Mouse (Mus musculus): ENCODE results near the gene Ccdc97.

Ccdc97 gene

DNA sequence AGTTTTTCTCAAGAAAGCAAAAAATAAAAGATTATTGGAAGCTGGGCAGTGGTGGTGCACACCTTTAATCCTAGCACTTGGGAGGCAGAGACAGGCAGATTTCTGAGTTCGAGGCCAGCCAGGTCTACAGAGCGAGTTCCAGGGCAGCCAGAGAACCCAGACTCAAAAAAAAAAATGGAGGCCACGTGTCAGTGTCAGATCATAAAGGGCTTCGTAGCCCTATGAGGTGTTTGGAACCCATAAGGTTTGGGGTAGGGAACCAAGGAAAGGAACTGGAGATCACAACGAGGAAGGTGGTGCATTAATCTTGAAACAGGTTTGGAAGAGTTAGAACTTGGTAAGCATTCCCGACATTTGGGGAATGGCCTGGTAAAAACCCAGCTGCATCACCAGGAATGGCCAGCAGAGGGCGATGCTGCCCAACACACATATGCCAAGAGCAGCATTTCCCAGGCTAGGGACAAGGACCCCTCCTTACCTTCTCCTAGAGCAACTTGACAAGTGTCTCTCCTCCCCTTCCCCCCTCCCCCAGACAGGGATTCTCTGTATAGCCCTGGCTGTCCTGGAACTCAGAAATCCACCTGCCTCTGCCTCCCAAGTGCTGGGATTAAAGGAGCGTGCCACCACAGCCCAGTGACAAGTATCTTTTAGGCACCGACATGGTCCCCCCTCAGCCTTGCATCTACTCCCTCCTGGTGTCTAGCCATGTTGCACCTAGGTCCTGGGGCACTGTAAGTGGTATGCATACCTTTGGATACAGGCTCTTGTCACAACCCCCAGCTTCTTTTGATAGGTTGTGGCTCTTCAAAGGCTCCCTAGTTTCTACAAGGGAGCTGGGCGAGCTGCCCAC is 1.1 kb upstream of the Ccdc97 start:
- peak; percentile 72 for DNase-seq

DNA sequence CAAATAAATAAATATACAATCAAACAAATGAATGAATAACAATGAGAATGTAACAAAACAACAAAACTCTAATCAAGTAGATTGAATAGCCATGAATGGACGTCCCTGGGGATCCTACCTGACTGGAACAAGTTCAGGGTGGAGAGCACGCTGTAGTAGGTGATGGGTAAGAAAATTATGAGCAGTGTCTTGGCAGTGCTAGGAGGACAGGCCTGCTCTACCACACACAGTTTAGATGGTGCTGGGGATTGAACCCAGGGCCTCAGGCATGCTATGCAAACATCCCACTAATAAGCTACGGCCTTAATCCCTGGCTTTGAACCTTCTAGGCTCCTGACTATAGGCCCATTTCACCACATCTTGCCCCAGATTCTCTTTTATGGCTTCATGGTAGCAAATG is 1.4 kb downstream of the Ccdc97 start:
- DNase-seq, result no peak

DNA sequence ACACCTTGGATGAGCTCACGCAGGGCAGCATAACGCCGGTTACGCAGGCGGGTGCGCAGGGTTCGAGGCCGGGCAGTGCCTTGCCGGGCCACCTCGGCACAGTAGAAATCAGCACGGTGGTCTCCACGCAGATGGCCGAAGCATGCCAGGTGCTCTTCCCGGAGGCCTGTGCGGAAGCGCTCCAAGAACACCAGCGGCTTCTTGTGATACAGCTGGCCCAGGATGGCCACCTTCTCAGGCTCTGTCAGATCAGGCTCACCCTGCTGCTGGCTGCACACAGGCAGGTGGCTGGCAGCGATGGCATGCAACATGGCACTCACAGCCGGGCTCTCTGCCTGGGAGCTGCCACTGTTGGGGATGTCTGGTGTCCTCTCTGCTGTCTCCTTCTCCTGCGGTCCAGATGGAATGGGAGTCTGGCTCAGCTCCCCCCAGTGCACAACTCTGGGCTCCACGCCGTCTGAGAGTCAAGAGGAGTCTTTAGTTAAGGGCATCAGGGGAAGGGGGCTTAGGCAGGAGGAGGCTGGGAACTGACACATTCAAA is 3.1 kb downstream of the Ccdc97 start:
- DNase-seq, result no peak

DNA sequence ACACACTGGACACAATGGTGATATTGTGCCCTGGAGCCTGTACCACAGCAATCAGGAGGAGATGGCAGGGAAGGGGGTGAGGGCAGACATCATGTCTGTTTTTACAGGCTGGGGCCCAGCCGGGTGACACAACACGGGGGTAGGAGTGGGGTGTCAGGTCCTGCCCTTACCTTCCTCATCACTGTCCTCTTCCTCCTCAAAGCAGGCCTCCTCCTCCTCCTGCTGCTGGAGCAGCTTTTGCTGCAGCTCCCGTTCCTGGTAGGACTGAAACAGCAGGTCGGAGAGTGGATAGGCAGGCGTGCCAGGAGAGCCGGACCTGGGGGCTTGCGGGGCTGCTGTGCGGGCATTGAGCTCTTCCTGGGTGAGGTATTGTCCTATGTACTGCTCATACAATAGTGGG is 4.3 kb downstream of the Ccdc97 start:
- no peak for DNase-seq

DNA sequence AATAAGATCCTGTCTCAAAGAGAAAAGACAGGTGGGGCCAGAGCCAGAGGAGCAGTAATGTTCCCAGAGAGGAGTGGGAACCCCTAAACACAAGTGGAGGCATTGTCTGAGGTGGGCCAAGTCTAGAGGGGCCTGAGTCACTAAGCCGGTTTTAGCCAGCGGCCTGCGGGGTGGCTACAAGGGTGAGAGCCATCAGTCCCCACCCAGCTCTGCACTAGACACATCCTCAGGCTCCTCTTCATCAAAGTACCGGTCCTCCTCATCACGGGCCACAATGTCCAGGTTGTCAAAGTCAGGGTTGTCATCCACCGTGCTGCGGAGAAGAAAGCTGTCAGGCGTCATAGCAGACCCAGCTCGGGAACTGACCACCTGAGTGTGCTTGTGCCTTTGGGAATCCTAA is 6.1 kb downstream of the Ccdc97 start:
- DNase-seq, result no peak

DNA sequence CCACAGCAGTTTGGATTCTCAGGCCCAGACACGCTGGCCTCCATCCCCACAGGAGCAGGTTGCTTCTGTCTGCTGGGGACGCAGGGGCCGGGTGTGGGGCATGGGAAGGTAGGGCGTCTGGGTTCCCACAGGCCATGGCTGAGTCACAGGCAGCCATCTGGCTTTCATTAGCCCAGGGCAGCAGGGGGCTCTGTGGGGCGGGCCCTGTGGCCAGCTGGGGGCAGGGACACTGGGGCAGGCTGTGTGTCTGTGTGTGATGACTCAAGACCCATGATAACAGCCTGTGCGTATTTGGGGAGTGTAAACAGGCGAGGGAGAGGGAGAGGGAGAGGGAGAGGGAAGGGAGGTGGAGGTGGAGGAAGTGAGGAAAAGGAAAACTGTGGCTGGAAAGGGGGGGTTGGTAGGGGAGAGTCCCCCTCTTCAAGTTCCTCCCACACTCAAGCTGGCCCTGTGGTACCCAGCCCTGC is 7.1 kb downstream of the Ccdc97 start:
- peak; percentile 56 for DNase-seq

DNA sequence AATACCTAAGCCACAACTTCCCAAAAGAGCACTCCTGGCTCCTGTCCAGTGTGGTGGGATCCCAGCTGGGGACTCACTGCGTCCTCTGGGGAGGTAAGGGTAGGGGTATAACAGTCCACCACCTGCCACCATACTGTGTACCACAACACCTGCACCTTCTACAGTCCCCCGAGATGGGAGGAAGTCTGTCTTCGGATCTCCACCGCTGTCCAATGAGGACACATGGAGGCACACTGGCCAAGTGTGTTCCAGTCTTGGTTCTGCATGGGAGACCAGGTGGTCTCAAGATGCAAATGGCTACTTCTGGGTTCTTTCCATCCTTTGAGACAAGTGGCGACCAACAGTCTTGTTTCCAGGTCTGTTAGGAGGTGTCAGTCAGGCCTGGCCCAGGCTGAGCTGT is 7.7 kb downstream of the Ccdc97 start:
- no peak for DNase-seq

DNA sequence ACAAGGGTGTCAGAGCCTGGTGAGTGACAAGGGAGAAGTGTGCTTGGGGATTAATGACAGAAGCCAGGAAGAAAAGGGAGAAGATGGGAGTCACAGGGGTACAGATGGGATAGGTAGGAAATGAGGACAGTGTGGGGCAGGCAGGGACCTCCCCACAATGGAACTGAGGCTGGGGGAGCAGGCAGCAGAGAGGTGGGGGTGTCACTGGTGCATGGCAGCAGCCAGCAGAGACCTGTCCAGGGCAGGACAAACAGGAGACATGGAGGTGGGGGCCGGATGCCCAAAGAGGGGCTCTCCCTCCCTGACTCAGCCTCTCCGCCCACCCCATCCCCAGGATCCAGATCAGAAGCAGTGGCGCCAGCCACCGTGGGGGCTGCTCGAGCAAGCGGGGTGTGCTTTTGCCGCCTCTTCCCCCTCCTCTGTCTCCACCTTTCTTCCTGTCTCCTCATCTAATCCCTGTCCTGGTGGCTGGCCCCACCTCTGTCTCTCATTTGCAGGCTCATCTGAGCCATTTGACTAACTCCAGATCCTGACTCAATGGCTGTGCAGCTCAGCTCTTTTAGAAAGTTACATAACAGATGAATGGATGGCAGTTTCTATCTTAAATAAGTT is 8.3 kb downstream of the Ccdc97 start:
- DNase-seq, result no peak

DNA sequence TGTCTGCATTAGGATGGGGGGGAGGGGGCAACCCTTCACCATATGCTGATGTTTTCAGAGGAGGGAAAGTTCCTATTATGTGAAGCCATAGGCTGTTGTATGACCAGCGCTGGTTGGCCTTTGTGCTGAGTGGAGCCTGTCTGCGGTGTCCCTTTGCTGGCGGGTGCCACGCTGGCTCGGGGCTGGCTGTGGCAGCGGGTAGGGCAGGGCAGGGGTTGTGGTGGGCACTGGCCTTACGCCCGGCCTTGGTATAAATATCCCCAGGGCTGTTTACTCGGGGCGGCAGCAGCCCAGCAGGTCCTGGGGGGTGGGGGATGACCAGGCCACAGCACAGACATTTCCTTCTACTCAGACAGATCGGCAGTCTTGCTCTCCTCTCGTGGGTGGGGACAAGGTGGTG is 8.9 kb downstream of the Ccdc97 start:
- no peak for DNase-seq

DNA sequence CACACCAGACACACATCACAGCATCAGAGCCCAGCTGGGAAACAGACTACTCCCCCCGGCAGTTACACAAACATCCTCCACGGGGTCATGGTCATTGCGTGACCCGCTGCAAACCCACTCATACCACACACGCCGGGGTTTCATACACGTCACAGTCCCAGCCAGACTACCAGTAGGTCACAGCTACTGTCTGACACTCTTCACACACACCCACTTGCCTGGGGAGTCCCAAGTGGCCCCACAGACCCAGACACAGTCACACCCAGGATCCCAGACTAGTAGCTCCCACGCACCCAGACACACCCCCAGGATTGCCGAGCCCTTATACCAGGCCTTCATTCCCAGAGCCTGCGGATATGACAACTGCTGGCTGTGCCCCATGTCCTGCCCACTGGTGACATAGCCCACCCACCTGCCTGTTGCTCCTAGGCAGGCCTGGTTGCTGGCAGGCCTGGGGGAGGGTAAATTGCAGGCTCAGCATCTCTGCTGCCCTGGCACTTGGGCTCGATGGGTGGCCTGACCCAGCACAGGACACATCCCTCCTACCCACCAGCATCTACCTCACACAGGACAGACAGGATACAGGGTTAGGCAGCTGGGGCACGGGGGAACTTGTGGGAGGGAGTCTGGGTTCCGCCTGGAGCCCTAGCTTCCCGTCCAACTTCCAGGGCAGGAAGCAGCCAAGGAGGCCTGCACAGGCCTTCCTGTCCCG is 11.2 kb downstream of the Ccdc97 start:
- no peak for DNase-seq

DNA sequence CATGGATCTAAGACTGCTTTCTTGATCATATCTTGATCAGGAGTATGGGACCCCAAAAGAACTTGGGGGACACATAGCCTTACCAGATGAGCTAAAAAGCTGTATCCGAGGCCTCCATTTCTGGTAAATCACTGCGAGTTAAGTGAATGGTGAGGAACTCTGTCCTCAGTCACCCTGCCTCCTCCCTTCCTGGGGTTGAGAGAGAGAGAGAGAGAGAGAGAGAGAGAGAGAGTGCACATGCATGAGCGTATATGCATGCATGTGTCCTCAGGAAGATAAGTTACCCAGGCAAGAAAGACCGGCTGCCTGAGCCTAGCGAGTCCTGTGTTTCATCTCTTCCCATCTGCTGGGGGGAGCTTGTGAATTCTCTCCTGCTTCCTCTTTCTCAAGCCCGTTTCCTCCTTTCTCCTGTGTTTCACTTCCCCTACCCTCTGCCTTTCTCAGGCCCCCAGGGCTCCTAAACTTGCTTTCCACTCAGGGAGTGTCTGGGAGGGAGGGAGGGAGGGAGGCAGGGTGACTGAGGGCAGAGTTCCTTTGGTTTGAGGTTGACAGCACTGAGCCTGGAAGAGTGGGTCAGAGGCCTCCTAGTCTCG is 12.2 kb downstream of the Ccdc97 start:
- no peak for DNase-seq

DNA sequence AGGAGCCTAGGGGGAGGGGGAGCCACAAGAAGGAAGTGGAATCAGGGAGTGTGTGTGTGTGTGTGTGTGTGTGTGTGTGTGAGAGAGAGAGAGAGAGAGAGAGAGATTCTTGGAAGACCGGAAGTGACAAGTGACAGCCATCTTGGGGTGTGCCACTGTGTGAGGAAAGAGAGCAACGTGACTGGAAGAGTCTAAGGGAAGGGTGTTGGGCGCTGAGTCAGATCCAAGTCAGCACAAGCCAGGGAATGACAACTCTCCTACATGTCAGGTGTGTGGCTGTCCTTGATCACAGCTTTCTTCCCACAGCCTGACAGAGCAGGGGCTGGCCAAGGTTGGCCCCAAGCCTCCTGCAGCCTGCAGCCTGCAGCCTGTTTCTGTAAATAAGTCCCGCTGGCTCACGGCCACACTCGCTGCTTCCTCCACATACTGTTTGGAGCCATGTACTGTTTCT is 13.1 kb downstream of the Ccdc97 start:
- no peak for DNase-seq

DNA sequence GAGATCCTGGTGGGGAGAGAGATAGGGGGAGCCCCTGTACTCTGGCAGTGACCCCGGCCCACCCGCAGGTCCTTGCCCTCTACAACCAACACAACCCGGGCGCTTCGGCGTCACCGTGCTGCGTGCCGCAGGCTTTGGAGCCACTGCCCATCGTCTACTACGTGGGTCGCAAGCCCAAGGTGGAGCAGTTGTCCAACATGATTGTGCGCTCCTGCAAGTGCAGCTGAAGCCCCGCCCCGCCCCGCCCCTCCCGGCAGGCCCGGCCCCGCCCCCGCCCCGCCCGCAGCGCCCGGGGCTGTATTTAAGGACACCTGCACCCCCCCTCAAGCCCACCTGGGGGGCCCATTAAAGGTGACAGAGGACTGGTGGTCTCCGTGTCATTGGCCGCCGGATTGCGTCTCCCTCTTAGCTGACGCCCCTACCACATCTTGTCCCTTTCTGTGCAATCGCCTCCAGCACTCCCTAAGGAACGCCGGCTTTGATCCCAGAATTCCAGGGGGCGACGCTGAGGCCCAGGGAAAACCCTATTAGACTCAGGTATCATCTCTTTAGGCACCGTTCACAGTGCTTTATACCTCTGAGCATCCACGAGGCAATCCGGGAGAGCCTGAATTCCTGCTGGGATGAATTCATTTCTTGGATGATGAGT is 14.0 kb downstream of the Ccdc97 start:
- no peak for DNase-seq

DNA sequence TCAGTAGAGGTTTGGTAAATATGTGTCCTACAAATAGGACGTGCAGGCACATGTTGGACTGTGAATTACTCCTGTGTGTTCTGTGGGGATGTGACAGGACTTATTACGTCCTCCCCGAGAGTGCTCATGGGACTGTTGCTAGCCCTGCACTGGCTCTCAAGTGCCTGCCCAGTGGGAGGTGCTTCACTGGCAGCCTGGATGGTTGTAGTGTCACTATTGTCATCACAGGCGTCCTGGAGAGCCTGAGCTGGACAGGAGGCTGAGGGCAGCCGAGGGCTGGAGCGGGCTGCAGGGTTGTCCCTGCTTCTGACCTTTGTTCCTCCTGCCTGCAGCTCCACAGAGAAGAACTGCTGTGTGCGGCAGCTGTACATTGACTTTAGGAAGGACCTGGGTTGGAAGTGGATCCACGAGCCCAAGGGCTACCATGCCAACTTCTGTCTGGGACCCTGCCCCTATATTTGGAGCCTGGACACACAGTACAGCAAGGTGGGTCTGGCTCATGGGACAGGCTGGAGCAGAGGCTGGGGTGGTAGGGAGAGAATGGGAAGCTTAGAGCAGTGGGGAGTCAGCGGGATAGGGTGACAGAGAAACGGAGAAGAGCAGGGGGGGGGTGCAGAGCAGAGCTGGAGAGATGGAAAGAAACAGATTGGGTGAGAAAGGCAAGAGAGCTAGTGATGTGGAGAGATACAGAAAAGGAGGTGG is 14.9 kb downstream of the Ccdc97 start:
- no peak for DNase-seq

DNA sequence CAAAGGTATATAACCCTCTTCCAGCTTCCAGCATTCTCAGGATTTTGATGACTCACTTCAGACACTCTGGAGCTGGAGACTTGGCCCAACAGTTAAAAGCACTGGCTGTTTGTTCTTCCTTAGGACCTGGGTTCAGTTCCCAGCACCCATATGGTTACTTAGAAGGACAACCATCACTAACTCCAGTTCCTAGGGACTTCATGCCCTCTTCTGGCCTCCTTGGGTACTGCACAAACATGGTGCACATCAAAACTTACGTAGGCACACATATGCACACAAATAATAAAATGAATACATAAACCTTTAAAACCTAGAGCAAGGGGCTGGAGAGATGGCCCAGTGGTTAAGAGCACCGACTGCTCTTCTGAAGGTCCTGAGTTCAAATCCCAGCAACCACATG is 16.5 kb downstream of the Ccdc97 start:
- no peak for DNase-seq

DNA sequence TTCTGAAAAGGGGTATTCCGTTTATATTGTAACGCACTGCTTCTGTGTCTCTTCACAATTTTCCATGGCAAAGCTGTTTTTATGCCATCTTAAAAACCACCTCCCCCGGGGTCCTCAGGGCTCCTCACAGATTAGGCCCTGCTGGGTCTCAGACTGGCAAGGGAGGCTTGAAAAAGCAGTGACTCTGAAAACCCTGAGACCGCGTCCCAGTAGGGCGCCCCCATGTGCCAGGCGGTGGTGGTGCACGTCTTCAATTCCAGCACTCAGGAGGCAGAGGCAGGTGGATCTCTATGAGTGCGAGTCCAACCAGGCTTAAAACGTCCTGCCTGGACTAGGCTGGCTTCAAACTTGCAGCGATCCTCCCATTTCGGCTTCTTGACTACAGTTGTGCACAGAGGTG is 18.2 kb downstream of the Ccdc97 start:
- no peak for DNase-seq

DNA sequence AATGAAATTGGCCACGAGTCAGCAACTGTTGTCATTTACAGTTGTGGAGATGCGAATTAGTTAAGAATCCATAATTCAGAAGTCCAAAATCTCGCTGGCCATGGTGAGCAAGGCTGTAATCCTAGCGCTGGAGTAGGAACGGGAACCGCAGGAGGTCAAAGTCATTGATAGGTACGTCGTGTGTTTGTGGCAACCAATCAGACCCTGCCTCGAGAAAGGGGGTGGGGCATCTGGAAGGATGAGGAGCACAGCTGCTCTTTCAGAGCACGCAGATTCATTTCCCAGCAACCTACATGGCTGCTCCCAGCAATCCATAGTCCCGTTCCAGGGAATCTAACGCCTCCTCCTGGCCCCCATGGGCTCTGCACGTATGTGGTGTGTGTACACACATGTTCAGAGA is 19.0 kb downstream of the Ccdc97 start:
- DNase-seq, result no peak

DNA sequence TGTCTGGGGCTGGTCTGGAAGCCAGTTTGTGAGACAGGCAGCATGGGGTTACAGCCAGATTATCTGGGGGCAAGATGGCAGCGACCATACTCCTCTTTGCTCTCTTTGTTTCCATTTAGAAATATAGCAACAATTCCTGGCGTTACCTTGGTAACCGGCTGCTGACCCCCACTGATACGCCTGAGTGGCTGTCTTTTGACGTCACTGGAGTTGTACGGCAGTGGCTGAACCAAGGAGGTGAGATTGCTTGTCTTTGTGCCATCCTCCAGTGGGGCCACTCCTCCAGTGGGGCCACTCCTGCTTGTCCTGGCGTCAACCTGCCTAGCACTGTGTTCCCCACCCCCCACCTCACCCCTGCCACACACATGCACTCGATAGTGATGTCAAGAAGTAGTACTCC is 24.8 kb downstream of the Ccdc97 start:
- no peak for DNase-seq

DNA sequence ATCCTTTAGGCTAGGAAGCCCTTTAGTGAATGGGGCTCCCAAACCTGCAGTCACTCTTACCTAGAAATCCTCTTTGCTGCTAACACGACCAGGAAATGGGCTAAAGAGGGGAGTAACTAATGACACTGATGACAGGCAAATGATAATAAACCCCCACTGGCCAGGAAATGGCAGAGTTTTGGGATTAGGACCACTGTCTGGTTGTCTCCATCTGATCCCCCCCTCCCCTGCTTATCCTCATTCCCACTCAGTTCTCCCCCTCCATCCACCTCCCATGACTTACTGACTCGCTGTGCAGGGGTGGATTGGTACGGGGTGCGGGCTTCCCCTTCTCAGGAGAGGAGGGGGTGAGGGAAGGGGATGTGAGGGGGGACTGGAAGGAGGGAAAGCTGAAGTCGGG is 28.8 kb downstream of the Ccdc97 start:
- DNase-seq, result no peak

DNA sequence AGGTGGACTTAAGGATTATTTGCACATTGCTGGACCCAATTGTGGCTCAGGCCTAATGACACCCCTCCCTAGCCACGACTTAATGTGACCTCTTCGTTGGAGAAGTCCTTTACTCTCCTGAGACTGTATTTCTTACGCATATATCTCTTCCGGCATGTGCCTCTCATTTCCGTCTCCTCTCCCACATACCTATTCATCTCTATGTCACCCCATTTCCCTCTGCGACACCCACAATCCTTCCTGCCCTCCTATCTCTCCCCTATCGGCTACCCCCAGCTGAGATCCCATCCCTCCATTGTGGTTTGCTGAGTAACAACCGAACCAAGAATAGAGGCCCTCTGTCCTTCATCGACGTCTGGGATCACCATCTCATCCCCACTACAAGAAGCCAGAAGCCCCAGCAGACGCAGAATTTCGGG is 29.3 kb downstream of the Ccdc97 start:
- DNase-seq, result no peak

DNA sequence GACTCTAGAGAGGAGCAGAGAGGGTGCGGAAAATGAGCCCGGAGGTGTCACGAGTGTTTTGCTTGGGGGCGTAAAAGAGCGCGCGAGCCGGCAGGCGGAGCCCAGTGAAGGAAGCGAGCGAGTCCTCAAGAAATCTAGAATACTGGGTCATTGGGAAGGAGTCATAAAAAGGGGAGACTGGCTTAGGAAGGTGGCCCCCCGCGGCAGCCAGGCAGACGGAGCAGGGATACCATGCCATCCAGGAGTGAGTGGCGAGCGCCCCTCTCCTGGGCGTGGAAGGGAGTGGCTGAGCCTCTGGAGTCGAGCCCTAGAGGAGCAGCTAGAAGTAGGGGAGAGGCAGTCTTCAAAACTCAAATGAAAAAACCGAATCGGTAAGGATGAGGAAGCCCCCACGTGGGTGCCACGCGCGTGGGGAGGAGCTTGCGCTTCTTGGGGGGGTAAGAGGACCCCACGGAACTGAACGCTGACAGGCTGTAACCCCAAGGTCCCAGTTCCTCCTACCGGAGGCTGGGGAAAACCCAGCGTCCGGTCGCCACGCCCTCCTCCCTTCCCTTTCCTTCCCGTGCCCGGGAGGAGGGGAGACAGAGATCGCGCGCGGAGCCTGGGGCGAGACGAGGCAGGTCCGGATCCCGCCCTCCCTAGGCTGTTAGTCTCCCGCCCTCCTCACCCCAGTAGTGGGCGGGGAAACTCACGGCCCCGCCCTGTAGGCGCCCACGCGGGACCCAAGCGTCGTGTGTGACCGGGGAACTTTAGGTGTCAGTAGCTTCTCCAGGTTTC is 29.9 kb downstream of the Ccdc97 start:
- DNase-seq, result no peak

Measured in cerebellum, adult 11 months (tissue).